Mouse (Mus musculus) testis, adult 2 months (tissue): ENCODE results near the gene Lgals1.

ENCODE experiments used
- CTCF ChIP-seq: fragments of 200-500 bp; IDR thresholded peaks from 2 replicates; pipeline ENCODE4 v1.5.1; 2012; ENCODE audit warnings: low read depth, mild to moderate bottlenecking, inconsistent platforms, low read length, moderate library complexity; ENCODE audit not compliant: control insufficient read depth, insufficient read depth, insufficient replicate concordance
- POLR2A ChIP-seq: fragments of 200-500 bp; IDR thresholded peaks from 2 replicates; pipeline ENCODE4 v1.6.1; 2012; ENCODE audit warnings: low read depth, mild to moderate bottlenecking, inconsistent platforms, low read length, moderate library complexity; ENCODE audit not compliant: control insufficient read depth

- TF ChIP-seq CTCF (peak; percentile 73; the same call in 1 of the 2 replicates), POLR2A (no peak)
Measured at GRCm38 (mm10) chr15:78962885-78963284, 36.4 kb downstream of the Lgals1 start.
